Mouse (Mus musculus): ENCODE results near the gene Gm17482. TPM values are rescaled to one million over a fixed set of nuclear protein-coding genes. Genes with fewer than 3 reads are reported as not detected.

The Gm17482 gene
- total RNA-seq, 2 experiments from 2014 or later, result not detected

GRCm38 (mm10) chr6:115288223-115288622 is 61.1 kb downstream of the Gm17482 start:
- ATAC-seq (replicated peaks; ENCODE audit: poor library complexity, severe bottlenecking), result no peak

GRCm38 (mm10) chr6:115290561-115290960 is 63.4 kb downstream of the Gm17482 start:
- ATAC-seq (replicated peaks; ENCODE audit: poor library complexity, severe bottlenecking), result no peak

GRCm38 (mm10) chr6:115291068-115291467 is 63.9 kb downstream of the Gm17482 start:
- ATAC-seq (replicated peaks; ENCODE audit: poor library complexity, severe bottlenecking), result peak; percentile 30; the same call in 1 of the 2 replicates

- ATAC-seq (replicated peaks; ENCODE audit: poor library complexity, severe bottlenecking), result no peak
These were observed 64.7 kb downstream of the Gm17482 start for GRCm38 (mm10) chr6:115291823-115292222.

DNA sequence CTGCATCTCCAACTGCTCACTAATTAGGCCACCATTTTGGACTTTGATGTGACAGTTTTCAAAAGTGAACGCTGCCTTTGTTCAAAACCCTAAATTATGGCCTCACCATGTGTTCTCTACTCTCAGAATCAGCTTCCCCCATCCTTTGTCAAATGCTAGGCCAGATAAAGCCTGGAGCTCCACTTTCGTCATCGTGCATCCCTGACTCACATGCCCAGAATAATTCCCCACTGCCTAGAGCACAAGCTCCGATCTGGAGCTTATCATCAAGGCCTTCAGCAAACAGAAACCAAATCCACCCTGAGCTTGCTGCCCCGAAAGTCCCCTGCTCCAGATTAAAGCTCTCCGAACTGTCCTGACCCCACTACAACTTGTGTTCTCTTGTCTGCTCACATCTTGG is 65.5 kb downstream of the Gm17482 start:
- ATAC-seq (replicated peaks; ENCODE audit: poor library complexity, severe bottlenecking), result no peak

- no peak for ATAC-seq (replicated peaks; ENCODE audit: poor library complexity, severe bottlenecking)
These were observed 66.7 kb downstream of the Gm17482 start for GRCm38 (mm10) chr6:115293877-115294276.

- ATAC-seq (replicated peaks; ENCODE audit: poor library complexity, severe bottlenecking), result no peak
These were observed 80.0 kb downstream of the Gm17482 start for GRCm38 (mm10) chr6:115307134-115307533.

Other genes with a start within 250 kb of the Gm17482 start
- 47.8 and 51.7 TPM in 2 replicates for gene Tamm41, start 189.5 kb upstream of the Gm17482 start, total RNA-seq (2014; fragmentation: Nextera tagmentation)
- 48.6 and 82.4 TPM in 2 replicates for gene Tamm41, start 189.5 kb upstream of the Gm17482 start, total RNA-seq (2017)
- not detected in 2 replicates for gene Syn2, start 92.4 kb upstream of the Gm17482 start, total RNA-seq (2014; fragmentation: Nextera tagmentation)
- gene Syn2, start 92.4 kb upstream of the Gm17482 start, total RNA-seq (2017), result not detected in 2 replicates
- gene Timp4, start 24.9 kb downstream of the Gm17482 start, total RNA-seq (2014; fragmentation: Nextera tagmentation), result not detected in 2 replicates
- gene Timp4, start 24.9 kb downstream of the Gm17482 start, total RNA-seq (2017), result not detected in 2 replicates
- gene Pparg, start 133.6 kb downstream of the Gm17482 start, total RNA-seq (2014; fragmentation: Nextera tagmentation), result 0.30 TPM in 1 of 2 replicates, not detected in the other
- gene Pparg, start 133.6 kb downstream of the Gm17482 start, total RNA-seq (2017), result 0.98 and 3.4 TPM in 2 replicates

All from granulocyte monocyte progenitor cell, adult 5-6 weeks (primary cell).